Mouse (Mus musculus) 3T3-L1 (cell line): ENCODE results near the gene Plcxd3.
"Not testable (repeated sequence)": the region's sequence is repeated elsewhere in the genome, so short reads cannot be mapped to it uniquely, and the experiment has no call there.

Source experiments
- DNase-seq: peaks from one replicate; pipeline ENCODE4 v3.0.0-alpha.2; 2015; ENCODE audit warnings: low read depth, low spot score

Plcxd3 gene

DNA sequence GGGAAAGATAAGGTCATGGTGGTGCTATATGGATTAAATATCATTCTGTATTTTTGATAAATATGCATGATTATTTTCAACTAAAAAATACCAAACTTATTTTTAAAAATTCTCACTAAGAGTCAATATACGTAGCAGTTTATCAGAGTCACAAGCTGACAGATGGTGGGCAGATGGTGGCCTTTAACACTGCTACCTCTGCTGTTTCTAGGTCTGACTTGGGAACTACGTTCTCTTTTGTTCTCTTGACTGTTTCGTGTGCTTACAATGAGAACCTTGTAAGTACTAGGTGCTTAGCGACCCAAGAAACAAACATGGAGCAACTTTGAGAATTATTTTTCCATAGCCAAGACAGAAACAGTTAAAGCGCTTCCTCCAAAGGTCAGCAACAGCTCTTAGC, 183.8 kb downstream of the Plcxd3 start:
- no peak for DNase-seq

DNA sequence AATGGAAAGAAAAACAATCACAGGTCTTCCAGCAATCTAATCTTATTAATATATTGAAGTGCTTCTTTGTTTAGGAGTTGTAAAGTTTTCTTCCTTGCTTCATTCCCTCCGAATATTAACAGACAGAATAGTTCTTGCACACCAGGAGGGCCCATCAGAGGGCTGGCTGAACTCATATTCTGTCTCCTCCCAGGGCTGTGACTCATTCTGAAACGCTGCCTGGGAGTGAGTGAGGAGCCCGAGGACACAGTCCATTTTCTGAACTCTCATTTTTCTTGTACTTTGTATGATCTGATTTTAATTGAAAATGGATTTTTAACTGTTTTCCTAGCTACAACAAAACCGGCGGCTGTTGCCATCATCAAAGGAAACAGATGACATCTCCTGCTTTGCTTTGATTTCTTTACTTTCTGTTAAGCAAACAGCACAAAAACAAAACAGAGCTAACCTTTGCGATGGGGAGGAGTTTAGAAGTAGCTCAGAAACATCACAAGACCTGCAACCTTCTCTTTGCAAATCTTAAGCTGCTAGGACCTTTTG, 186.2 kb downstream of the Plcxd3 start:
- peak; percentile 27 for DNase-seq

DNA sequence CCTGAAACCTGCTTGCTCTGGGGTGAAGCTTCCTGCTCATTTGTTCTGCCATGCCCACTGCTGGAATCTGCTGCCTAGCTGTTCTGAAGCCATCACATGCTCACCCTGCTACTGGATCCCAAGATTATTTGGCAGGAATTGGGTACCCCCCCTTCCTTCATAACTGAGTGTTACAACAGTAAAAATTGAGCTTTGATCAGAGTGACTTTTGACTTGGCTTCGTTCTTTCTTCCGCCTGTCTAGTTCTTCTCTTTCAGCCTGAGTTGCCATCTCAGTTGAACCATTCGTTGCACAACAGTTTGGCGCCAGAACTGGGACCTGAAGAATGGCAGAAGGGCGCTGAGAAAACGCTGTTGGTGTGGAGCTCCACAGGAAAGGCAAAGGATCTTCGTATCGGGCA, 220.2 kb downstream of the Plcxd3 start:
- not testable (repeated sequence) for DNase-seq

DNA sequence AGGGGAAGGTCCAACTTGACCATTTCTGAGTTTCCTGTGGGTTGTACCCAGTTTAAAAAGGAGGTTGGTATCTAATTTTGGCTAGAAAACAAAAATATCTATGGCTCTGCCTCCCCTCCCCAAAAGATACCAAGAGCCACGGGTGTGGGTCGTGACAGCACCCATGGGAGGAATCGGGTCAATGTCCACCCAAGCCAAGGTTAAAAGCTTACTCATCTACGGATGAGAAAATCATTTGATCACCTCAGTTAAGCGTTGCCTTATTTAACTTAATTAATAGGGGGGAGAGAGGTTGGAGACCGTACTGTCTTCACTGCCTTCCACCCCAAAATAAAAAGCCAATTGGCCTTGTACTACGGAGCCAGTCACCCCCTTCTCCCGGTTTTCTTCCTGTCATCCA, 223.4 kb downstream of the Plcxd3 start:
- not testable (repeated sequence) for DNase-seq

DNA sequence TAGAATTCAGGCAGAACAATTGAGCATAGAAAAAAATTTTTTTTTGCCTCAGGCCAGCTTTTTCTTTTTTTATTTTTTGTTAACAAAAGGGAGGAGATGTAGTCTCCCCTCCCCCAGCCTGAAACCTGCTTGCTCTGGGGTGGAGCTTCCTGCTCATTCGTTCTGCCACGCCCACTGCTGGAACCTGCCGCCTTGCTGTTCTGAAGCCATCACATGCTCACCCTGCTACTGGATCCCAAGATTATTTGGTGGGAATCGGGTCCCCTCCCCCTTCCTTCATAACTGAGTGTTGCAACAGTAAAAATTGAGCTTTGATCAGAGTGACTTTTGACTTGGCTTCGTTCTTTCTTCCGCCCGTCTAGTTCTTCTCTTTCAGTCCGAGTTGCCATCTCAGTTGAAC, 224.0 kb downstream of the Plcxd3 start:
- DNase-seq, result not testable (repeated sequence)

DNA sequence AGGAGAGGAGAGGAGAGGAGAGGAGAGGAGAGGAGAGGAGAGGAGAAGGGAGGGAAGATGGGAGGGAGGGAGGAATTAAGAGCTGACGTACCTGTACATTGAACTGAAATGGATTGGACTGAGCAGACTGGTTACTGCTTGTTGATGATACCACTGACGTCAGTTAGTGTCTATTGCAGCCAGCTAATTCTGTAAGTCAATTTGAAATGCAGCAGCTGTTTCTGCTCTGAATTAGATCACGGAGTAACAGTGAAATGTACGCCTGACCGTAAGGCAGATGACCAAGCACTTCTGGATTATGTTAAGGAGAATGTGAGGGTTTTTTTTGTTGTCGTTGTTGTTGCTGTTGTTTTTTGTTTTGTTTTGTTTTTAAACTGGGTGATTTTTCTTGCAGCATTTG, 230.3 kb downstream of the Plcxd3 start:
- DNase-seq, result no peak
